Mouse (Mus musculus) embryonic facial prominence, embryonic 14.5 days (tissue): ENCODE data around the gene Hoxc4. TPM values are rescaled to one million over a fixed set of nuclear protein-coding genes. Genes with fewer than 3 reads are reported as not detected.

Source experiments
- ATAC-seq: fragments of 200-750 bp; cut with Nextera tagmentation; 2 replicates; pipeline ENCODE4 v1.8.0; 2017; ENCODE audit warnings: low read depth, moderate number of reproducible peaks, moderate TSS enrichment
- DNase-seq: peaks from one replicate; pipeline ENCODE4 v3.0.0-alpha.2; 2015; ENCODE audit warnings: low spot score
- H3K27ac ChIP-seq: fragments of 300-500 bp; sonication (generic); replicated peaks from 2 replicates; pipeline ENCODE4 v1.5.1; 2014; ENCODE audit warnings: low read depth, mild to moderate bottlenecking, low read length, moderate library complexity
- H3K27me3 ChIP-seq: fragments of 300-500 bp; sonication (generic); replicated peaks from 2 replicates; pipeline ENCODE4 v1.6.1; 2014; ENCODE audit warnings: low read length; ENCODE audit not compliant: control insufficient read depth, insufficient read depth
- H3K36me3 ChIP-seq: fragments of 300-500 bp; sonication (generic); 2 replicates; pipeline ENCODE4 v1.6.1; 2014; ENCODE audit warnings: low read length, mixed read lengths; ENCODE audit not compliant: control insufficient read depth, insufficient read depth
- H3K4me1 ChIP-seq: fragments of 300-500 bp; sonication (generic); 2 replicates; pipeline ENCODE4 v1.6.1; 2014; ENCODE audit warnings: antibody characterized with exemption, low read length; ENCODE audit not compliant: control insufficient read depth, insufficient read depth
- H3K4me2 ChIP-seq: fragments of 300-500 bp; sonication (generic); 2 replicates; pipeline ENCODE4 v1.6.1; 2014; ENCODE audit warnings: low read depth, mild to moderate bottlenecking, low read length, moderate library complexity, mixed read lengths
- H3K4me3 ChIP-seq: fragments of 300-500 bp; sonication (generic); 2 replicates; pipeline ENCODE4 v1.5.1; 2014; ENCODE audit warnings: low read depth, mild to moderate bottlenecking, low read length
- H3K9ac ChIP-seq: fragments of 300-500 bp; sonication (generic); 2 replicates; pipeline ENCODE4 v1.6.1; 2014; ENCODE audit warnings: low read depth, mild to moderate bottlenecking, low read length, moderate library complexity, mixed read lengths
- H3K9me3 ChIP-seq: fragments of 300-500 bp; sonication (generic); 2 replicates; pipeline ENCODE4 v1.6.1; 2016; ENCODE audit warnings: low read length; ENCODE audit not compliant: control insufficient read depth
- WGBS: fragments of 180-500 bp; shearing (Covaris S2); extraction: QIAGEN DNeasy Blood & Tissue Kit; methylation state at CpG from one replicate; pipeline ENCODE4 v1.1.7; 2014; 5-methylcytosine and 5-hydroxymethylcytosine counted together
- polyA plus RNA-seq: library from polyadenylated mRNA; unstranded; fragments of >200 nt; fragmentation: Nextera tagmentation; extraction: Ambion mirVana; gene quantifications from 2 replicates; pipeline ENCODE4 v1.2.1, GENCODE M21; 2014

Hoxc4 gene
- polyA plus RNA-seq, 1 experiment from 2014 or later, result 2.5 TPM

GRCm38 (mm10) chr15:103035548-103035881, 16.8 kb downstream of the Hoxc4 start:
- 0% methylated on average over 14 of the region's 14 CpGs for WGBS
- no peak overlapping the region for H3K4me2 ChIP-seq

GRCm38 (mm10) chr15:103037579-103037978, 18.8 kb downstream of the Hoxc4 start:
- Histone ChIP-seq H3K4me2 (no peak overlapping the region), H3K27me3 (peaks cover 99% of the 10 kb centered on the region), H3K9ac (no peak overlapping the region), H3K36me3 (no peaks in the 10 kb centered on the region), H3K27ac (no peak overlapping the region), H3K4me3 (no peak overlapping the region), H3K9me3 (no peaks in the 10 kb centered on the region), H3K4me1 (no peaks in the 10 kb centered on the region)
- 18% methylated on average over 1 of the region's 1 CpGs for WGBS
- DNase-seq (no peak), ATAC-seq (no peak)

More at GRCm38 (mm10) chr15:103035548-103035881, 16.8 kb downstream of the Hoxc4 start:
- Histone ChIP-seq H3K4me1 (no peaks in the 10 kb centered on the region), H3K27ac (no peak overlapping the region), H3K9me3 (no peaks in the 10 kb centered on the region), H3K27me3 (peaks cover 99% of the 10 kb centered on the region), H3K36me3 (no peaks in the 10 kb centered on the region), H3K9ac (no peak overlapping the region), H3K4me3 (peak overlapping the region; percentile 27; the same call in 1 of the 2 replicates)
- DNase-seq (no peak), ATAC-seq (no peak)

GRCm38 (mm10) chr15:103038701-103039480, 20.2 kb downstream of the Hoxc4 start:
- Histone ChIP-seq H3K4me2 (no peak overlapping the region), H3K27ac (no peak overlapping the region), H3K4me1 (no peaks in the 10 kb centered on the region), H3K9ac (no peak overlapping the region), H3K27me3 (peaks cover 99% of the 10 kb centered on the region), H3K36me3 (no peaks in the 10 kb centered on the region), H3K4me3 (no peak overlapping the region), H3K9me3 (no peaks in the 10 kb centered on the region)
- whole genome bisulfite sequencing, result 15% methylated on average over 10 of the region's 10 CpGs
- ATAC-seq (no peak), DNase-seq (no peak)

- no peak for ATAC-seq
- Histone ChIP-seq H3K9me3 (no peaks in the 10 kb centered on the region), H3K27ac (no peak overlapping the region), H3K4me1 (no peaks in the 10 kb centered on the region), H3K27me3 (peaks cover 99% of the 10 kb centered on the region), H3K4me2 (no peak overlapping the region), H3K4me3 (no peak overlapping the region), H3K9ac (no peak overlapping the region), H3K36me3 (no peaks in the 10 kb centered on the region)
- 11% methylated on average over 3 of the region's 3 CpGs for WGBS
- DNase-seq, result no peak
Measured at GRCm38 (mm10) chr15:103039609-103040008, 20.9 kb downstream of the Hoxc4 start.

- Histone ChIP-seq H3K27ac (no peak overlapping the region), H3K4me3 (no peak overlapping the region), H3K9ac (no peak overlapping the region), H3K4me2 (no peak overlapping the region), H3K4me1 (no peaks in the 10 kb centered on the region), H3K27me3 (peaks cover 99% of the 10 kb centered on the region), H3K36me3 (no peaks in the 10 kb centered on the region), H3K9me3 (no peaks in the 10 kb centered on the region)
- ATAC-seq (no peak), DNase-seq (no peak)
- WGBS, result 11% methylated on average over 11 of the region's 12 CpGs
Measured at GRCm38 (mm10) chr15:103040601-103041000, 21.9 kb downstream of the Hoxc4 start.

GRCm38 (mm10) chr15:103041613-103042012, 22.9 kb downstream of the Hoxc4 start:
- no peak for DNase-seq
- Histone ChIP-seq H3K4me2 (no peak overlapping the region), H3K27ac (no peak overlapping the region)

GRCm38 (mm10) chr15:103042209-103042608, 23.5 kb downstream of the Hoxc4 start:
- Histone ChIP-seq H3K36me3 (no peaks in the 10 kb centered on the region), H3K9ac (no peak overlapping the region), H3K27me3 (peaks cover 97% of the 10 kb centered on the region), H3K4me1 (no peaks in the 10 kb centered on the region), H3K27ac (no peak overlapping the region), H3K9me3 (no peaks in the 10 kb centered on the region), H3K4me2 (no peak overlapping the region), H3K4me3 (no peak overlapping the region)
- ATAC-seq, result no peak
- WGBS, result 11% methylated on average over 1 of the region's 1 CpGs
- DNase-seq, result no peak

More at GRCm38 (mm10) chr15:103041613-103042012, 22.9 kb downstream of the Hoxc4 start:
- H3K9ac ChIP-seq, result no peak overlapping the region
- ATAC-seq, result no peak
- H3K27me3 ChIP-seq, result peaks cover 99% of the 10 kb centered on the region
- WGBS, result 13% methylated on average over 5 of the region's 5 CpGs
- H3K9me3 ChIP-seq, result no peaks in the 10 kb centered on the region
- H3K4me3 ChIP-seq, result no peak overlapping the region
- no peaks in the 10 kb centered on the region for H3K4me1 ChIP-seq
- H3K36me3 ChIP-seq, result no peaks in the 10 kb centered on the region

- Histone ChIP-seq H3K27ac (no peak overlapping the region), H3K9ac (no peak overlapping the region), H3K4me1 (no peaks in the 10 kb centered on the region), H3K4me2 (no peak overlapping the region), H3K9me3 (no peaks in the 10 kb centered on the region), H3K4me3 (no peak overlapping the region), H3K36me3 (no peaks in the 10 kb centered on the region), H3K27me3 (peaks cover 86% of the 10 kb centered on the region)
- DNase-seq (no peak), ATAC-seq (no peak)
- 60% methylated on average over 2 of the region's 2 CpGs for WGBS
Measured at GRCm38 (mm10) chr15:103051670-103052069, 32.9 kb downstream of the Hoxc4 start.

GRCm38 (mm10) chr15:103053210-103053609, 34.5 kb downstream of the Hoxc4 start:
- H3K36me3 ChIP-seq, result no peaks in the 10 kb centered on the region
- DNase-seq, result no peak
- H3K9ac ChIP-seq, result no peak overlapping the region
- no peaks in the 10 kb centered on the region for H3K9me3 ChIP-seq
- H3K4me1 ChIP-seq, result no peaks in the 10 kb centered on the region
- H3K27me3 ChIP-seq, result peaks cover 88% of the 10 kb centered on the region
- H3K4me2 ChIP-seq, result no peak overlapping the region
- H3K27ac ChIP-seq, result no peak overlapping the region
- no peak overlapping the region for H3K4me3 ChIP-seq
- ATAC-seq, result no peak
